In the genomic region with DNA sequence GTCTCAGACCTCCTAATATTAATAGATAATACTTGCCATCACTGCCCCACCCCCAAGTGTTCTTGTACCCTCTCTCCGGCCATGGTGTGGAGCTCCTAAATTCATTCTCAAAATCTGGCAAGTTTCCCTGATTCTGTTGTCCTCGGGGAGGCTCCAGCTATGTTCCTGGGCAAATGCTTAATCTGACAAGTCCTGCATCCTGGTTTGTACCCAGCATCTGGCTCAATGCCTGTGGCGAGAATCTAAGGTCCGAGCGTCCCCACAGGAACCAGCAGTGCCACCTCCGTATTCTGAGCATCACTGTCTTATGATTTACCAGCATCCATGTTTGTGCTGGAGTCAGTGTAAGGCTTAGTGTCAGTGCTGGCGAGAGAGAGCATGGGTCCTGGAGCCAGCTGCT, we compare ENCODE assay signal across 7 mouse cellular contexts.
"Had no signal": no experiment of that assay in that cellular context is flagged by ENCODE, and none has a peak within 500 bp of the region (broad histone marks: within the 10 kb centered on the region; RNA-seq: fewer than 3 reads in every experiment).

No protein-coding gene starts in this region.

- DNase-seq: liver, postnatal 0 days; lung, adult 2 months; lung, postnatal 14 days; lung, postnatal 36 days; right cerebral cortex, postnatal 14 days; thymus, adult 2 months; thymus, postnatal 36 days had no signal
